Mouse (Mus musculus) liver, embryonic 14.5 days (tissue): ENCODE data around the gene Tsc22d2. TPM values are rescaled to one million over a fixed set of nuclear protein-coding genes. Genes with fewer than 3 reads are reported as not detected.

Experiments used
- ATAC-seq: fragments of 200-750 bp; cut with Nextera tagmentation; 2 replicates; pipeline ENCODE4 v1.8.0; 2017; ENCODE audit warnings: moderate number of reproducible peaks, mild to moderate bottlenecking, moderate library complexity; ENCODE audit not compliant: insufficient read depth
- DNase-seq, 3 experiments: peaks; one replicate each; pipeline ENCODE4 v3.0.0-alpha.2; 2012 to 2013; ENCODE audit warnings: low read depth in 3 of 3, low spot score in 3 of 3
- H3K27ac ChIP-seq: fragments of 300-500 bp; sonication (generic); 2 replicates; pipeline ENCODE4 v1.5.1; 2014; ENCODE audit warnings: moderate library complexity, mild to moderate bottlenecking, control low read depth, inconsistent platforms
- H3K27me3 ChIP-seq: fragments of 300-500 bp; sonication (generic); 2 replicates; pipeline ENCODE4 v1.6.1; 2014; ENCODE audit warnings: mild to moderate bottlenecking, low read length, moderate library complexity; ENCODE audit not compliant: control insufficient read depth, insufficient read depth
- H3K36me3 ChIP-seq: fragments of 300-500 bp; sonication (generic); replicated peaks from 2 replicates; pipeline ENCODE4 v1.6.1; 2014; ENCODE audit warnings: low read depth; ENCODE audit not compliant: control insufficient read depth, insufficient read depth
- H3K4me1 ChIP-seq, 2 experiments: fragments of 200-500 bp in 1 of 2; fragments of 300-500 bp in 1 of 2; sonication (generic) in 1 of 2; replicated peaks; 2 replicates each; pipeline ENCODE4 v1.6.1; 2012 to 2014; ENCODE audit warnings: antibody characterized with exemption in 1 of 2, inconsistent platforms in 1 of 2, low read length in 1 of 2; ENCODE audit not compliant: control insufficient read depth in 2 of 2, insufficient read depth in 2 of 2
- H3K4me2 ChIP-seq: fragments of 300-500 bp; sonication (generic); 2 replicates; pipeline ENCODE4 v1.6.1; 2014; ENCODE audit warnings: low read depth, mild to moderate bottlenecking, control low read depth, moderate library complexity
- H3K4me3 ChIP-seq, 2 experiments: fragments of 200-500 bp in 1 of 2; fragments of 300-500 bp in 1 of 2; sonication (generic) in 1 of 2; 2 replicates each; pipeline ENCODE4 v1.5.1; 2012 to 2014; ENCODE audit warnings: low read depth in 2 of 2, low read length in 2 of 2, mild to moderate bottlenecking in 2 of 2, control low read depth in 1 of 2, inconsistent platforms in 1 of 2, moderate library complexity in 1 of 2; ENCODE audit not compliant: insufficient read depth in 1 of 2
- H3K9ac ChIP-seq: fragments of 300-500 bp; sonication (generic); replicated peaks from 2 replicates; pipeline ENCODE4 v1.6.1; 2014; ENCODE audit warnings: mild to moderate bottlenecking, control low read depth, moderate library complexity
- H3K9me3 ChIP-seq: fragments of 300-500 bp; sonication (generic); 2 replicates; pipeline ENCODE4 v1.6.1; 2016; ENCODE audit warnings: low read length, mixed read lengths; ENCODE audit not compliant: control insufficient read depth
- CTCF ChIP-seq: IDR thresholded peaks from 2 replicates; pipeline ENCODE4 v1.5.1; 2016; ENCODE audit warnings: antibody characterized with exemption, low read depth, control low read depth
- EP300 ChIP-seq: IDR thresholded peaks from 2 replicates; pipeline ENCODE4 v1.6.1; 2016; ENCODE audit warnings: antibody characterized with exemption, low read depth
- WGBS: fragments of 180-500 bp; shearing (Covaris S2); extraction: QIAGEN DNeasy Blood & Tissue Kit; methylation state at CpG from one replicate; pipeline ENCODE4 v1.1.7; 2014; ENCODE audit not compliant: insufficient replicate concordance; 5-methylcytosine and 5-hydroxymethylcytosine counted together
- polyA plus RNA-seq, 2 experiments: library from polyadenylated mRNA; depleted of rRNA in 1 of 2; stranded (reverse) in 1 of 2; unstranded in 1 of 2; fragments of >200 nt; fragmentation: Nextera tagmentation in 1 of 2; extraction: Ambion mirVana in 1 of 2; gene quantifications; 2 replicates each; pipeline versions ENCODE4 v1.2.1 to v1.2.3; 2012 to 2014

Gene Tsc22d2
- polyA plus RNA-seq (2012; rRNA removed) (4.3 TPM in 2 replicates), polyA plus RNA-seq (2014; fragmentation: Nextera tagmentation; extraction: Ambion mirVana) (4.1 and 4.3 TPM in 2 replicates)

DNA sequence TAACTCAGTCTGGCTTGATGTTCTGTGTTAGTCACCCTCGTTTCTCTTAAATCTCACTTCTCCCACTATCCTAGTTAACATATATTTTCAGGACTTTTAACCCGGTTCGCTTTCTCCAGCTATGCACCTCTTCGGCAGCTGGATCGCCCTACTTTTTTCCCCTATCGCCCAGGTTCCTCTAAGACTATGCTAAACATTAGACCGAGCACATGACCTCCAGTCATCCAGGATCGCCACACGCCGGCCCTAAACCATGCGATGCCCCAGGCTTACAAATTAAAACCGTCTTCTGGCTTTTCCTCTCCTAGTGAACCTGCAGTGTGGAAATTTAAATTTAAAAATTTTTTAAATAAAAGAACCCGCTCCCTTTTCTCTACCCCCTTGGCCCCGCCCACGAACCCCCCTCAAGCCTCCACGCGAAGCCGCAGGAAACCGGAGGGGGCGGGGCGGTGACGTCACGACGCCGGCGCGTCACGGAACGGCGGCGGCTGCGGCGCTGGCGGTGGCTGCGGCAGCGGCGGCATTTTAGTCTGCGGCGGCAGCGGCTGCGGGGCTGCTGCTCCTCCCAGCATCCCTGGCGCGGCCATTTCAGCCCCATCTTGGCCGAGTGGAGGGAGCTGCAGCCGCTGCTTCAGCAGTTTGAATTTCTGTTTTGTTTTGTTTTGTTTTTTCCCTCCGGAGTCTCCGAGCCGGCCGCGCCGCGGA is at the start of gene Tsc22d2:
Gene Tsc22d2, plus strand, starts transcription at position 482 of the 705 bp plus-strand sequence.
- Histone ChIP-seq H3K9ac (peak within 1 kb of the TSS; percentile 89), H3K27me3 (no peaks in the 10 kb centered on the region), H3K27ac (peak within 1 kb of the TSS; percentile 88), H3K9me3 (no peaks in the 10 kb centered on the region), H3K4me2 (peak within 1 kb of the TSS; percentile 83), H3K36me3 (no peaks in the 10 kb centered on the region), H3K4me1 (peaks cover 3 to 4% of the 10 kb centered on the region in 2 experiments; a peak in 3 of 4 replicates), H3K4me3 (peak within 1 kb of the TSS; percentile 92 to 94)
- TF ChIP-seq EP300 = no peak
- TF ChIP-seq CTCF = no peak
- under 1% methylated on average over 52 of the region's 52 CpGs for WGBS
- DNase-seq (peak; percentile 81 to 83 (median 81)), ATAC-seq (peak; percentile 57)

DNA sequence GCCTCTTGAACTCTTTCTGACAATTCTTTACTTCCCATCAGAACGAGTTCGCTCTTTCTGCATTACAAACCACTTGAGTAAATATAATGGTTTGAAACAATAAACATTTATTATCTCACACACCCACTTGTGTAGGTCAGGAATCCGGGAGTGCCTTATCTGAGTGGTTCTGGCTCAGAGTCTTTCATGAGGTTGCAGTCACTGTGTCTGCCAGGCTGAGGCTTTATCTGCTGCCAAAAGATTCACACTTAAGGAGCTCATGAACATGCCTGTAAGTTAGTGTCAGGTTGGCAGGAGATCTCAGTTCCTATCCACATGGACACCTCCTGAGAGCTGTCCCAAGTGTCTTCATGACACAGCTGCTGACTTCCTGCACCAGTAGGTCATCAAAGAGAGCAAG is 47.8 kb upstream of the Tsc22d2 start:
- Histone ChIP-seq H3K27me3 (no peaks in the 10 kb centered on the region), H3K4me1 (peaks cover 2 to 3% of the 10 kb centered on the region in 2 experiments; a peak in 2 of 4 replicates), H3K4me3 (no peak overlapping the region), H3K27ac (no peak overlapping the region), H3K9me3 (no peaks in the 10 kb centered on the region), H3K9ac (no peak overlapping the region), H3K4me2 (no peak overlapping the region), H3K36me3 (no peaks in the 10 kb centered on the region)
- 12% methylated on average over 3 of the region's 3 CpGs for WGBS
- peak in 1 of 3 experiments; percentile 0 for DNase-seq
- TF ChIP-seq EP300 (no peak), CTCF (no peak)
- peak; percentile 39; the same call in 1 of the 2 replicates for ATAC-seq

- DNase-seq = no peak
- Histone ChIP-seq H3K36me3 (no peaks in the 10 kb centered on the region), H3K9ac (no peak overlapping the region), H3K9me3 (no peaks in the 10 kb centered on the region), H3K27ac (no peak overlapping the region), H3K27me3 (no peaks in the 10 kb centered on the region), H3K4me3 (no peak overlapping the region), H3K4me2 (no peak overlapping the region), H3K4me1 (peaks cover 2 to 3% of the 10 kb centered on the region in 2 experiments; a peak in 3 of 4 replicates)
- no peak for ATAC-seq
- TF ChIP-seq EP300 = no peak
- TF ChIP-seq CTCF = no peak
- WGBS = 81% methylated on average over 2 of the region's 2 CpGs
These were observed 43.7 kb upstream of the Tsc22d2 start for GRCm38 (mm10) chr3:58370811-58371210.

DNA sequence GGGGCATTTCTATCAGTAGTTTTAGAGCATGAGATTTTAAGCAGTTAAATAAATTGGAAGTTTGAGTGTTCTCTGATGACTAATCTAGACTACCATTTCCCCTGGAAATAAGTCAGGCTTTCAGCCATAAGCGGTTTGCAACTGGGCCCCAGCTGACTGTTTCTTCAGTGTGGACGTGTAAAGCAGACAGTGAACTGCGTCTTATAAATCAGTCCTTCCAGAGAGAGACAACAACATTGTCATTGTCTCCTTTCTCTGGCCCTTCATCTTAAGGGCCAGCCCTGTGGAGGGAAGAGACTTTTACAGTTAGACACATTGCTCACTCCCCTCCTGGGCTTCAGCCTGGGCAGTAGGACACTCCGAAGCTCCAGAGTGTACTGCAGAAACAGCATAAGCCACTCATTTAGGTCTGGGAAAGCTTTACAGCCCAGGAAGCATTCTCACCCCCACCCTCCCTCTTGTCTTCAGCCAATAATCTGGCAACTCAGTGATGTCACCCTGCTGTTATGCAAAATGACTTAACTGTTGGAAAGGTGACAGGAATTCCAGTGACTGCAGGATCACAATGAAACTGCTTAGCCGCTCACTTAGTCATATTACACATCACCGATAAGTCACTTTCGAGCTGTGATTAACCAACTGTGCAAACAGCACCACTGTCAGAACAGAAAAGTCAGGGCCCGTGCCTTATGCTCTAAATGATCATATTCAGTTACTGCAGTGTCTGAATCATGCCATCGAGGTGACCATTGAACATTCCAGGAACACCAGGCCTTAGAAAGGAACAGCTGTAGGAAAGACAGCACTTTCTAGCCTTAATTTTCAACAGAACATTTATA is 42.2 kb upstream of the Tsc22d2 start:
- Histone ChIP-seq H3K4me2 (peak overlapping the region; percentile 24; the same call in 1 of the 2 replicates), H3K36me3 (no peaks in the 10 kb centered on the region), H3K27ac (no peak overlapping the region), H3K9me3 (no peaks in the 10 kb centered on the region), H3K27me3 (no peaks in the 10 kb centered on the region), H3K4me3 (no peak overlapping the region), H3K9ac (no peak overlapping the region), H3K4me1 (peaks cover 0 to 3% of the 10 kb centered on the region in 2 experiments; a peak in 2 of 4 replicates)
- ATAC-seq (0 out of 2 replicates have a peak, but pooled peaks have one; percentile 26), DNase-seq (peak in 1 of 3 experiments; percentile 25)
- TF ChIP-seq CTCF = no peak
- 25% methylated on average over 9 of the region's 9 CpGs for WGBS

GRCm38 (mm10) chr3:58372905-58373208 is 41.7 kb upstream of the Tsc22d2 start:
- Histone ChIP-seq H3K9ac (no peak overlapping the region), H3K36me3 (no peaks in the 10 kb centered on the region), H3K27ac (no peak overlapping the region), H3K4me1 (peaks cover 0 to 3% of the 10 kb centered on the region in 2 experiments; a peak in 1 of 4 replicates), H3K4me3 (no peak overlapping the region), H3K4me2 (peak overlapping the region; percentile 24; the same call in 1 of the 2 replicates), H3K9me3 (no peaks in the 10 kb centered on the region), H3K27me3 (no peaks in the 10 kb centered on the region)
- TF ChIP-seq CTCF = no peak
- no peak for TF ChIP-seq EP300
- WGBS = 11% methylated on average over 5 of the region's 5 CpGs
- DNase-seq = no peak
- ATAC-seq = no peak
